Mouse (Mus musculus) CD4-positive, CD25-positive, alpha-beta regulatory T cell, adult 2 months (primary cell): ENCODE measurements around the gene Piezo1.
A peak's percentile ranks its signal among the peaks of the same experiment; 100 is the strongest.

Experiments
- DNase-seq: peaks from one replicate; pipeline ENCODE4 v3.0.0-alpha.2; 2012; ENCODE audit warnings: low read depth, low spot score

Piezo1 gene

GRCm38 (mm10) chr8:122571153-122571552 is 20.0 kb upstream of the Piezo1 start:
- no peak for DNase-seq

GRCm38 (mm10) chr8:122569996-122570395 is 18.9 kb upstream of the Piezo1 start:
- DNase-seq: no peak

GRCm38 (mm10) chr8:122569329-122569728 is 18.2 kb upstream of the Piezo1 start:
- DNase-seq: no peak

GRCm38 (mm10) chr8:122568881-122569309 is 17.8 kb upstream of the Piezo1 start:
- DNase-seq: peak; percentile 43

- DNase-seq: peak; percentile 74
These were observed 17.0 kb upstream of the Piezo1 start for GRCm38 (mm10) chr8:122568109-122568504.

GRCm38 (mm10) chr8:122567361-122568108 is 16.4 kb upstream of the Piezo1 start, which contains the start of gene Cdt1:
Cdt1 (plus strand) TSS chr8:122568015.
- peak; percentile 97 for DNase-seq

- DNase-seq: no peak
These were observed 15.6 kb upstream of the Piezo1 start for GRCm38 (mm10) chr8:122566766-122567165.

- no peak for DNase-seq
These were observed 13.5 kb upstream of the Piezo1 start for GRCm38 (mm10) chr8:122564363-122565352.

- peak; percentile 81 for DNase-seq
These were observed 10.1 kb upstream of the Piezo1 start for GRCm38 (mm10) chr8:122561199-122561598.

GRCm38 (mm10) chr8:122558671-122559349 is 7.7 kb upstream of the Piezo1 start:
- no peak for DNase-seq

GRCm38 (mm10) chr8:122557248-122558038 is 6.3 kb upstream of the Piezo1 start:
- peak; percentile 48 for DNase-seq

GRCm38 (mm10) chr8:122556030-122557009 is 5.2 kb upstream of the Piezo1 start:
- DNase-seq: peak; percentile 87

- DNase-seq: no peak
These were observed 3.7 kb upstream of the Piezo1 start for GRCm38 (mm10) chr8:122554786-122555185.

GRCm38 (mm10) chr8:122550995-122551264 is 199 bp downstream of the Piezo1 start:
- DNase-seq: no peak

GRCm38 (mm10) chr8:122550234-122550994 is 715 bp downstream of the Piezo1 start:
- DNase-seq: peak; percentile 63

GRCm38 (mm10) chr8:122548891-122549439 is 2.2 kb downstream of the Piezo1 start:
- peak; percentile 65 for DNase-seq

GRCm38 (mm10) chr8:122548331-122548730 is 2.8 kb downstream of the Piezo1 start:
- peak; percentile 48 for DNase-seq

- DNase-seq: peak; percentile 79
These were observed 3.3 kb downstream of the Piezo1 start for GRCm38 (mm10) chr8:122547815-122548214.
